Mouse (Mus musculus) mature B cell (primary cell): ENCODE data around the gene Vmn1r58.
"Not testable (repeated sequence)": the region's sequence is repeated elsewhere in the genome, so short reads cannot be mapped to it uniquely, and the experiment has no call there.

Experiments
- in situ Hi-C: fragments of 300-500 bp; cut with MboI; formaldehyde crosslinking; loops from 2 replicates; pipeline ENCODE4 v1.14.3; 2019

Gene Vmn1r58

DNA sequence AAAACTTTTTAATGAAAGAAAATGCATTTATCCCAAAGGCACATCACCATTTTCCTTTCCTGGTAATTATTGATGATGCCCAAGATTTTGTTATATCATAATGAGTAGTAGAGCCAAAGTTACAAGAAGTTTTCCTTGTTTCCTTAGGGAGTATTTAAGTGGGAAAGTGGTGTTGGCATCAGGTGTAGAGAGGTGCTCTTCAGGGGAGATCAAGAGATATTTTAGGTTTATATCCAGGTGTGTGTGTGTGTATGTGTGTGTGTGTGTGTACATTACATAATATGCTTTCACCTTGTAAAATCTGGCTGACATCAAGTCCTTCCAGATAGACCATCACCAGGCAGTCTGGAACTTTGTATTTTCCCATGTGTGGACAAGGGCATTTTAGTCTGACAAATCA is at the start of gene Vmn1r58:
Gene Vmn1r58, minus strand, starts transcription at position 101 of the 400 bp plus-strand sequence.
- in situ Hi-C loops = not testable (repeated sequence)

DNA sequence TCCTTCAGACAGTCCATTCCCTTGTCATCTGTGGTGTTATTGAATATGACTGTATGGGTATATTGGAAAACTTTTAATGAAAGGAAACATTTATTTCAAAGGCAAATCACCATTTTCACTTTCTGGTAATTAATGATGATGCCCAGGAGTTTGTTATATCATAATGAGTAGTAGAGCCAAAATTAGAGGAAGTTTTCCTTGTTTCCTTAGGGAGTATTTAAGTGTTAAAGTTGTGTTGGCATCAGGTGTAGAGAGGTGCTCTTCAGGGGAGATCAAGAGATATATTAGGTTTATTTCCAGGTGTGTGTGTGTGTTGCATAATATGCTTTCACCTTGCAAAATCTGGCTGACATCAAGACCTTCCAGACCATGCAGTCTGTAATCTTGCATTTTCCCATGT is 43.5 kb upstream of the Vmn1r58 start, which contains the start of gene Vmn1r59:
Gene Vmn1r59, minus strand, starts transcription at position 101 of the 400 bp plus-strand sequence.
- in situ Hi-C loops = no loop called here

GRCm38 (mm10) chr7:5454011-5454410 is 40.8 kb upstream of the Vmn1r58 start:
- in situ Hi-C loops = not testable (repeated sequence)

- in situ Hi-C loops = no loop called here
Measured at GRCm38 (mm10) chr7:5448627-5449026, 35.4 kb upstream of the Vmn1r58 start.

DNA sequence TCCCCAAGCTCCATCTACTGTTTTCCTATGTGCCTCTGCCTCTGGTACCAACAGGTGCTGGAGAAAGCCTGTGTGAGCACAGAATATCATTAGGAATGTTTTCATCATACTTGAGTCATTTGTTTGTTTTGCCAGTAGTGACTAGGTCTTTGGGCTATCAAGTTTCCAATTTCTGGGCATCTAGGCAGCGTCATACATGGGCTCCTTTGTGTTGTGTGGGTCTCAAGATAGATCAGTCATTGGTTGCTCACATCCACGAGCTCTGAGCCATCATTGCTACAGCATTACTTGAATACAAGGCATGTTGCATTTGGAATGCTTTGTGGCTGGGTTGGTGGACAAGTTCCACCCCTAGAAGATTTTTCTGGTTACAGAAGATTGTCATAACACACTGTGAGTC is 7.0 kb downstream of the Vmn1r58 start:
- in situ Hi-C loops = no loop called here

DNA sequence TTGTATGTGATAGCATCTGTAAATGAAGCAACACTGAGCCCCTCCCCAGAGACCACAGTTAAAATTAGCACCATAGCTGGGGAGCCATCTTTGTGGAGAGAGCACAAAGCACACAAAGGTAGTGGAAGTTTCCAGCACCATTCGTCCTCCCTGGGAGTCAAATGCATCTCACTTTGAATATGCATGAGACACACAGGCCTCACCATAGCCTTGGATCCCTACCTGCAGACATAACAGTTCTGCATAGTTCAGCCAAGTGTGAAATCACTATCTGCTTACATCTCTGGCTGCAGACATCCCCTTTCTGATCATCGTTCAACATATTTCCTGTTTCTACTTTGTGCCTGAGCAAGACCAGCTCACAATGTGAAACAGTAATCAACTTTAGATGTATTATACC is 46.5 kb downstream of the Vmn1r58 start:
- in situ Hi-C loops = no loop called here

GRCm38 (mm10) chr7:5363599-5363998 is 49.6 kb downstream of the Vmn1r58 start:
- in situ Hi-C loops = no loop called here
